Mouse (Mus musculus) liver, embryonic 11.5 days (tissue): ENCODE measurements around the gene Frmd4b. TPM values are rescaled to one million over a fixed set of nuclear protein-coding genes. Genes with fewer than 3 reads are reported as not detected.

ENCODE experiments used
- ATAC-seq: fragments of 200-750 bp; cut with Nextera tagmentation; replicated peaks from 2 replicates; pipeline ENCODE4 v1.8.0; 2017; ENCODE audit warnings: moderate number of reproducible peaks, mild to moderate bottlenecking, moderate TSS enrichment, moderate library complexity; ENCODE audit not compliant: low FRiP score
- DNase-seq: peaks from one replicate; pipeline ENCODE4 v3.0.0-alpha.2; 2017; ENCODE audit warnings: low spot score
- H3K27ac ChIP-seq: fragments of 300-500 bp; sonication (generic); 2 replicates; pipeline ENCODE4 v1.5.1; 2014; ENCODE audit warnings: mild to moderate bottlenecking, low read depth, low read length, control low read depth
- H3K27me3 ChIP-seq: fragments of 300-500 bp; sonication (generic); replicated peaks from 2 replicates; pipeline ENCODE4 v1.6.1; 2014; ENCODE audit warnings: low read length, mixed read lengths; ENCODE audit not compliant: control insufficient read depth, insufficient read depth
- H3K36me3 ChIP-seq: fragments of 300-500 bp; sonication (generic); 2 replicates; pipeline ENCODE4 v1.6.1; 2014; ENCODE audit warnings: mild to moderate bottlenecking, low read length, moderate library complexity, mixed read lengths; ENCODE audit not compliant: control insufficient read depth, insufficient read depth
- H3K4me1 ChIP-seq: fragments of 300-500 bp; sonication (generic); replicated peaks from 2 replicates; pipeline ENCODE4 v1.6.1; 2014; ENCODE audit warnings: low read length, mixed read lengths; ENCODE audit not compliant: control insufficient read depth, insufficient read depth
- H3K4me2 ChIP-seq: fragments of 300-500 bp; sonication (generic); 2 replicates; pipeline ENCODE4 v1.6.1; 2014; ENCODE audit warnings: mild to moderate bottlenecking, control low read depth, moderate library complexity
- H3K4me3 ChIP-seq: fragments of 300-500 bp; sonication (generic); 2 replicates; pipeline ENCODE4 v1.5.1; 2014; ENCODE audit warnings: low read depth, low read length, control low read depth
- H3K9ac ChIP-seq: fragments of 300-500 bp; sonication (generic); 2 replicates; pipeline ENCODE4 v1.6.1; 2014; ENCODE audit warnings: low read depth, low read length, control low read depth
- H3K9me3 ChIP-seq: fragments of 300-500 bp; sonication (generic); 2 replicates; pipeline ENCODE4 v1.6.1; 2016; ENCODE audit warnings: low read length, inconsistent platforms, mixed read lengths; ENCODE audit not compliant: control insufficient read depth
- WGBS: fragments of 180-500 bp; shearing (Covaris S2); extraction: QIAGEN DNeasy Blood & Tissue Kit; methylation state at CpG from one replicate; pipeline ENCODE4 v1.1.7; 2014; 5-methylcytosine and 5-hydroxymethylcytosine counted together
- polyA plus RNA-seq: library from polyadenylated mRNA; unstranded; fragments of >200 nt; fragmentation: Nextera tagmentation; extraction: Ambion mirVana; gene quantifications from 2 replicates; pipeline ENCODE4 v1.2.1, GENCODE M21; 2014

The Frmd4b gene
- polyA plus RNA-seq, 1 experiment from 2014 or later = 16.6 TPM

- H3K9me3 ChIP-seq = no peaks in the 10 kb centered on the region
- H3K4me3 ChIP-seq = no peak overlapping the region
- peaks cover 14% of the 10 kb centered on the region; the same call in 1 of the 2 replicates for H3K4me1 ChIP-seq
- no peaks in the 10 kb centered on the region for H3K27me3 ChIP-seq
- peaks cover 6% of the 10 kb centered on the region; the same call in 1 of the 2 replicates for H3K36me3 ChIP-seq
- H3K9ac ChIP-seq = no peak overlapping the region
- ATAC-seq (peak; percentile 56; the same call in 1 of the 2 replicates), DNase-seq (no peak)
- WGBS = 71% methylated on average over 3 of the region's 3 CpGs
- H3K4me2 ChIP-seq = no peak overlapping the region
- no peak overlapping the region for H3K27ac ChIP-seq
These were observed 326.7 kb downstream of the Frmd4b start for GRCm38 (mm10) chr6:97290687-97291086.

DNA sequence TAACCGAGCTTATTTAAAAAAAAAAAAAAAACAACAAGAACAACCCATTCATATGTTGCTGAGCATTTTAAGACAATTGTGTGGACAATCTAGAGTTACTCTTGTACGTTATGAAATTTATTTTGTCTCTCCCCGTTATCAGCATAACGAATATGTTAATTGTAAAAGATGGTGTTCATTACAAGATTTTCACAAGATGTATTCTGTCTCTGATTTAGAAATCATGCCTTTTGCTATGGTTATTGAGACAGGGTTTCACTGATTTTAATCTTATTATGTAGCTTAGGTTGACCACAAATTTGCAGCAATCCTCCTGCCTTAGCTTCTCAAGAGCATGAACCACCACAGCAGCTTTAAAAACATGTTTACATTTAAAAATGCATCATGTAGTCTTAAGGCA lies 327.5 kb downstream of the Frmd4b start:
- Histone ChIP-seq H3K4me2 (no peak overlapping the region), H3K36me3 (peaks cover 6% of the 10 kb centered on the region; the same call in 1 of the 2 replicates), H3K27ac (no peak overlapping the region), H3K27me3 (no peaks in the 10 kb centered on the region), H3K9me3 (no peaks in the 10 kb centered on the region), H3K4me3 (no peak overlapping the region), H3K9ac (no peak overlapping the region), H3K4me1 (peaks cover 14% of the 10 kb centered on the region; the same call in 1 of the 2 replicates)
- DNase-seq = no peak
- ATAC-seq = no peak
- 83% methylated on average over 4 of the region's 4 CpGs for WGBS

DNA sequence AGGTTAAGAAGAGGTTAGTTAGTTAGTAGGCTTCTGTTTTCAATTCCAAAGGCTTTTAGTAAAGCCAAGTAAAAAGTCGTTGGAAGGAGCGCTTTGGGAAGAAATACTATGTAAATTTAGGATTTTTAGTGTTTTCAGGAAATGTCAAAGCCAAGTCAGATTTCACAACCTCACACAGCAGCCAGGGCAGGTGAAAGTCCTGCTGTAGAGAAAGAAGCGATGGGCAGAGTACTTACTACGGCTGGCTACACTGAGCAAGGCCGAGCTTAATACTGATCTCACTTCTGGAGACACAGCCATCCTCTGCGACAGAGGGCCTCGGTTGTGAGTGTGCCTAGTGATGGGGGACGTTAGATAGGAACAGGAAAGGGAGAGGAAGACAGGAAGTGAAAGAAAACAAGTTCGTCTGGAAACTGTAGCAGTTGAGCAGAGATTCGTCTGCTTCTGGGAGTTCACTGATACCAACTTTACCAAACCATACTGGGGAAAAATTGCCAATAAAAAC lies 328.0 kb downstream of the Frmd4b start:
- Histone ChIP-seq H3K4me2 (no peak overlapping the region), H3K9me3 (no peaks in the 10 kb centered on the region), H3K27ac (no peak overlapping the region; the same call in 1 of the 2 replicates), H3K9ac (no peak overlapping the region), H3K36me3 (peaks cover 6% of the 10 kb centered on the region; the same call in 1 of the 2 replicates), H3K4me3 (no peak overlapping the region), H3K27me3 (no peaks in the 10 kb centered on the region), H3K4me1 (peaks cover 14% of the 10 kb centered on the region; the same call in 1 of the 2 replicates)
- 49% methylated on average over 10 of the region's 10 CpGs for whole genome bisulfite sequencing
- ATAC-seq (no peak), DNase-seq (no peak)

- ATAC-seq (no peak), DNase-seq (no peak)
- Histone ChIP-seq H3K4me1 (peaks cover 14% of the 10 kb centered on the region; the same call in 1 of the 2 replicates), H3K36me3 (peaks cover 6% of the 10 kb centered on the region; the same call in 1 of the 2 replicates), H3K27ac (no peak overlapping the region), H3K4me2 (no peak overlapping the region), H3K4me3 (no peak overlapping the region), H3K27me3 (no peaks in the 10 kb centered on the region), H3K9me3 (no peaks in the 10 kb centered on the region), H3K9ac (no peak overlapping the region)
- WGBS = 83% methylated on average over 19 of the region's 19 CpGs
These were observed 329.1 kb downstream of the Frmd4b start for GRCm38 (mm10) chr6:97288047-97288855.

- Histone ChIP-seq H3K4me3 (no peak overlapping the region), H3K4me1 (peaks cover 9% of the 10 kb centered on the region; the same call in 1 of the 2 replicates), H3K27ac (no peak overlapping the region), H3K9ac (no peak overlapping the region), H3K4me2 (no peak overlapping the region), H3K9me3 (no peaks in the 10 kb centered on the region), H3K27me3 (no peaks in the 10 kb centered on the region), H3K36me3 (no peaks in the 10 kb centered on the region; the same call in 1 of the 2 replicates)
- 83% methylated on average over 5 of the region's 5 CpGs for WGBS
- no peak for ATAC-seq
- no peak for DNase-seq
These were observed 331.0 kb downstream of the Frmd4b start for GRCm38 (mm10) chr6:97286332-97286731.

GRCm38 (mm10) chr6:97283676-97284075 lies 333.7 kb downstream of the Frmd4b start:
- H3K36me3 ChIP-seq = no peaks in the 10 kb centered on the region; the same call in 1 of the 2 replicates
- DNase-seq (no peak), ATAC-seq (no peak)
- no peak overlapping the region for H3K4me3 ChIP-seq
- no peak overlapping the region for H3K27ac ChIP-seq
- no peaks in the 10 kb centered on the region for H3K9me3 ChIP-seq
- no peaks in the 10 kb centered on the region for H3K27me3 ChIP-seq
- no peak overlapping the region for H3K4me2 ChIP-seq
- H3K4me1 ChIP-seq = no peaks in the 10 kb centered on the region
- WGBS = 68% methylated on average over 1 of the region's 1 CpGs
- H3K9ac ChIP-seq = no peak overlapping the region

- Histone ChIP-seq H3K36me3 (no peaks in the 10 kb centered on the region), H3K9ac (no peak overlapping the region), H3K27me3 (no peaks in the 10 kb centered on the region), H3K4me3 (no peak overlapping the region), H3K9me3 (no peaks in the 10 kb centered on the region), H3K27ac (no peak overlapping the region), H3K4me2 (no peak overlapping the region), H3K4me1 (peaks cover 7% of the 10 kb centered on the region)
- DNase-seq (no peak), ATAC-seq (no peak)
- WGBS = 55% methylated on average over 6 of the region's 6 CpGs
These were observed 338.5 kb downstream of the Frmd4b start for GRCm38 (mm10) chr6:97278878-97279277.

DNA sequence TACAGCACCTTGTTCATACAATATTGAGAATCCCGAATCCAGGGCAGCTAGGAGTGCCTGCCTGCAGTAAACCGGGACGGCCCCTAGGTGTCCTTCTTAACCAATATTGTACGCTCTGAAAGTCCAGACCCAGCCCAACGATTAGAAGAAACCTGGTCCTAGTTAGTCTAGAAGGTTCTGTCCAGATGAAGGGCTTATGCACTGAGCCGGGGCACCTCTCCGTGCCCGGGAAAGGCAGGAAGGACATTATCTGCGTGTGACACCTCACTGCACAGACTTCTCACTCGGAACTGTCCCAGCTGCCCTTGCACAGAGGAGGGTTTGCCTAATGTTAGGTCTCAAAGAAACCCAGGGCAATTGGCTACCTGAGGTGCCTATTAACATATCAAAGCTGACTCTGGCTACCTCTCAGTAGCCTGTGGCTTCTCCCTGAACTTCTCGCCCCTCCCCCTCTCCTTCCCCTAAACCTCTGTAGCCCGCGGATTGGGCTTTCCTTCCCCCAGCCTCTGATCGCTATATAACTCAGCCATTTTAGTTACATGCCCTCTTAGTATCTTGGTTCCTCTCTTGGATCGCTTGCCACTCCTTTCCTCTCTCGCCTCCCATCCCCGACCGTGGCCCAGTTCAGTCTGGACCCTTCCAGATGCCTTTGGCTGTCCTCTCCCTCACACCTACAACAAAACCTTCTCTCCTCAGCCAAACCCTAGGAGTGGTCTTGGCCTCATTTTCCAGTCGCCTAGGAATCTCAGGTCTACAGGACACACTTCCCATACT lies 339.1 kb downstream of the Frmd4b start:
- no peaks in the 10 kb centered on the region for H3K36me3 ChIP-seq
- ATAC-seq = peak; percentile 76
- peak overlapping the region; percentile 41; the same call in 1 of the 2 replicates for H3K9ac ChIP-seq
- no peak overlapping the region for H3K27ac ChIP-seq
- H3K27me3 ChIP-seq = no peaks in the 10 kb centered on the region
- H3K4me1 ChIP-seq = peaks cover 7% of the 10 kb centered on the region
- no peaks in the 10 kb centered on the region for H3K9me3 ChIP-seq
- peak overlapping the region; percentile 72 for H3K4me2 ChIP-seq
- WGBS = 3% methylated on average over 19 of the region's 19 CpGs
- peak; percentile 62 for DNase-seq
- peak overlapping the region; percentile 25 for H3K4me3 ChIP-seq
